Mouse (Mus musculus): ENCODE results near the gene Dnm3. TPM values are rescaled to one million over a fixed set of nuclear protein-coding genes. Genes with fewer than 3 reads are reported as not detected.

Dnm3 gene
- polyA plus RNA-seq, 1 experiment: 1.6 TPM

GRCm38 (mm10) chr1:162218530-162219180 lies 259.2 kb downstream of the Dnm3 start:
- TF ChIP-seq MYOD1 (IDR thresholded peaks at IDR 0.05; ENCODE audit: control insufficient read depth, insufficient read length, low read depth): no peak
- Histone ChIP-seq H3ac (ENCODE audit: control insufficient read depth, insufficient read length, low read depth) (peak overlapping the region; percentile 63), H3K4me3 (ENCODE audit: insufficient read depth, poor library complexity, severe bottlenecking) (peak overlapping the region; percentile 78), H3K27me3 (ENCODE audit: control insufficient read depth, insufficient read depth, insufficient read length) (no peaks in the 10 kb centered on the region), H3K36me3 (ENCODE audit: control insufficient read depth, insufficient read depth) (peaks cover 49% of the 10 kb centered on the region), H3K79me2 (ENCODE audit: control insufficient read depth, insufficient read depth) (peaks cover 61% of the 10 kb centered on the region), H3K79me3 (ENCODE audit: low read depth) (peaks cover 52% of the 10 kb centered on the region)

- peaks cover 47% of the 10 kb centered on the region for H3K79me3 ChIP-seq (ENCODE audit: low read depth)
- TF ChIP-seq MAX (IDR thresholded peaks at IDR 0.05) (peak; percentile 11), FOSL1 (IDR thresholded peaks at IDR 0.05; ENCODE audit: insufficient read depth, low read length, poor library complexity, severe bottlenecking) (no peak)
- H3ac ChIP-seq (ENCODE audit: control insufficient read depth, insufficient read length, low read depth): peak overlapping the region; percentile 78
- H3K27me3 ChIP-seq (ENCODE audit: control insufficient read depth, insufficient read depth, insufficient read length): no peaks in the 10 kb centered on the region
- peaks cover 37% of the 10 kb centered on the region for H3K36me3 ChIP-seq (ENCODE audit: control insufficient read depth, insufficient read depth)
- peaks cover 50% of the 10 kb centered on the region for H3K79me2 ChIP-seq (ENCODE audit: control insufficient read depth, insufficient read depth)
- peak overlapping the region; percentile 78 for H3K4me3 ChIP-seq (ENCODE audit: insufficient read depth, poor library complexity, severe bottlenecking)
Observed at GRCm38 (mm10) chr1:162217340-162217974, 260.4 kb downstream of the Dnm3 start.

GRCm38 (mm10) chr1:162216656-162217055 lies 261.2 kb downstream of the Dnm3 start:
- H3K36me3 ChIP-seq (ENCODE audit: control insufficient read depth, insufficient read depth): peaks cover 29% of the 10 kb centered on the region
- no peak overlapping the region for H3K4me3 ChIP-seq (ENCODE audit: insufficient read depth, poor library complexity, severe bottlenecking)
- no peaks in the 10 kb centered on the region for H3K27me3 ChIP-seq (ENCODE audit: control insufficient read depth, insufficient read depth, insufficient read length)
- TF ChIP-seq CTCF (IDR thresholded peaks at IDR 0.05; ENCODE audit: control insufficient read depth, insufficient read depth, insufficient read length) (no peak), MYOD1 (IDR thresholded peaks at IDR 0.05; ENCODE audit: control insufficient read depth, insufficient read length, low read depth) (no peak), FOSL1 (IDR thresholded peaks at IDR 0.05; ENCODE audit: insufficient read depth, low read length, poor library complexity, severe bottlenecking) (no peak), CEBPB (IDR thresholded peaks at IDR 0.05; ENCODE audit: low read depth) (no peak), MAX (IDR thresholded peaks at IDR 0.05) (no peak), MYOG (IDR thresholded peaks at IDR 0.05; ENCODE audit: control insufficient read depth, extremely low read depth, insufficient read length) (no peak), USF1 (IDR thresholded peaks at IDR 0.05; ENCODE audit: low read depth) (no peak)
- H3ac ChIP-seq (ENCODE audit: control insufficient read depth, insufficient read length, low read depth): peak overlapping the region; percentile 61
- peaks cover 39% of the 10 kb centered on the region for H3K79me3 ChIP-seq (ENCODE audit: low read depth)
- H3K79me2 ChIP-seq (ENCODE audit: control insufficient read depth, insufficient read depth): peaks cover 42% of the 10 kb centered on the region

- H3K27me3 ChIP-seq (ENCODE audit: control insufficient read depth, insufficient read depth, insufficient read length): no peaks in the 10 kb centered on the region
- peaks cover 20% of the 10 kb centered on the region for H3K36me3 ChIP-seq (ENCODE audit: control insufficient read depth, insufficient read depth)
- TF ChIP-seq FOSL1 (IDR thresholded peaks at IDR 0.05; ENCODE audit: insufficient read depth, low read length, poor library complexity, severe bottlenecking) (no peak), CEBPB (IDR thresholded peaks at IDR 0.05; ENCODE audit: low read depth) (peak; percentile 36), MYOD1 (IDR thresholded peaks at IDR 0.05; ENCODE audit: control insufficient read depth, insufficient read length, low read depth) (peak; percentile 56), MAX (IDR thresholded peaks at IDR 0.05) (peak; percentile 64), USF1 (IDR thresholded peaks at IDR 0.05; ENCODE audit: low read depth) (no peak)
Observed at GRCm38 (mm10) chr1:162215743-162216142, 262.1 kb downstream of the Dnm3 start.

GRCm38 (mm10) chr1:162213066-162213465 lies 264.8 kb downstream of the Dnm3 start:
- Histone ChIP-seq H3K79me2 (ENCODE audit: control insufficient read depth, insufficient read depth) (peaks cover 7% of the 10 kb centered on the region), H3K4me3 (ENCODE audit: insufficient read depth, poor library complexity, severe bottlenecking) (no peak overlapping the region), H3K27me3 (ENCODE audit: control insufficient read depth, insufficient read depth, insufficient read length) (no peaks in the 10 kb centered on the region), H3K36me3 (ENCODE audit: control insufficient read depth, insufficient read depth) (no peaks in the 10 kb centered on the region), H3K79me3 (ENCODE audit: low read depth) (peaks cover 5% of the 10 kb centered on the region), H3ac (ENCODE audit: control insufficient read depth, insufficient read length, low read depth) (no peak overlapping the region)
- TF ChIP-seq USF1 (IDR thresholded peaks at IDR 0.05; ENCODE audit: low read depth): no peak
- no peak for TF ChIP-seq MYOD1 (IDR thresholded peaks at IDR 0.05; ENCODE audit: control insufficient read depth, insufficient read length, low read depth)
- TF ChIP-seq CTCF (IDR thresholded peaks at IDR 0.05; ENCODE audit: control insufficient read depth, insufficient read depth, insufficient read length): no peak
- TF ChIP-seq CEBPB (IDR thresholded peaks at IDR 0.05; ENCODE audit: low read depth): no peak
- no peak for TF ChIP-seq FOSL1 (IDR thresholded peaks at IDR 0.05; ENCODE audit: insufficient read depth, low read length, poor library complexity, severe bottlenecking)
- TF ChIP-seq MYOG (IDR thresholded peaks at IDR 0.05; ENCODE audit: control insufficient read depth, extremely low read depth, insufficient read length): no peak
- TF ChIP-seq MAX (IDR thresholded peaks at IDR 0.05): no peak

More at GRCm38 (mm10) chr1:162215743-162216142, 262.1 kb downstream of the Dnm3 start:
- Histone ChIP-seq H3ac (ENCODE audit: control insufficient read depth, insufficient read length, low read depth) (no peak overlapping the region), H3K4me3 (ENCODE audit: insufficient read depth, poor library complexity, severe bottlenecking) (no peak overlapping the region), H3K79me3 (ENCODE audit: low read depth) (peaks cover 32% of the 10 kb centered on the region), H3K79me2 (ENCODE audit: control insufficient read depth, insufficient read depth) (peaks cover 33% of the 10 kb centered on the region)

GRCm38 (mm10) chr1:162210529-162210928 lies 267.3 kb downstream of the Dnm3 start:
- H3ac ChIP-seq (ENCODE audit: control insufficient read depth, insufficient read length, low read depth): no peak overlapping the region
- no peaks in the 10 kb centered on the region for H3K79me2 ChIP-seq (ENCODE audit: control insufficient read depth, insufficient read depth)
- H3K4me3 ChIP-seq (ENCODE audit: insufficient read depth, poor library complexity, severe bottlenecking): no peak overlapping the region
- no peak for TF ChIP-seq MYOG (IDR thresholded peaks at IDR 0.05; ENCODE audit: control insufficient read depth, extremely low read depth, insufficient read length)
- TF ChIP-seq USF1 (IDR thresholded peaks at IDR 0.05; ENCODE audit: low read depth): no peak
- TF ChIP-seq MAX (IDR thresholded peaks at IDR 0.05): no peak
- no peak for TF ChIP-seq FOSL1 (IDR thresholded peaks at IDR 0.05; ENCODE audit: insufficient read depth, low read length, poor library complexity, severe bottlenecking)
- no peak for TF ChIP-seq CTCF (IDR thresholded peaks at IDR 0.05; ENCODE audit: control insufficient read depth, insufficient read depth, insufficient read length)
- no peak for TF ChIP-seq MYOD1 (IDR thresholded peaks at IDR 0.05; ENCODE audit: control insufficient read depth, insufficient read length, low read depth)
- no peak for TF ChIP-seq CEBPB (IDR thresholded peaks at IDR 0.05; ENCODE audit: low read depth)
- no peaks in the 10 kb centered on the region for H3K27me3 ChIP-seq (ENCODE audit: control insufficient read depth, insufficient read depth, insufficient read length)
- H3K36me3 ChIP-seq (ENCODE audit: control insufficient read depth, insufficient read depth): no peaks in the 10 kb centered on the region
- H3K79me3 ChIP-seq (ENCODE audit: low read depth): no peaks in the 10 kb centered on the region

All from C2C12 (cell line).